Mouse (Mus musculus) bone marrow, adult 2 months (tissue): ENCODE results near the gene Olfr1509. TPM values are rescaled to one million over a fixed set of nuclear protein-coding genes. Genes with fewer than 3 reads are reported as not detected.
"Not testable (repeated sequence)": the region's sequence is repeated elsewhere in the genome, so short reads cannot be mapped to it uniquely, and the experiment has no call there.

Source experiments
- H3K27ac ChIP-seq: fragments of 200-500 bp; 2 replicates; pipeline ENCODE4 v1.5.1; 2012; ENCODE audit warnings: low read depth, mild to moderate bottlenecking, control low read depth, inconsistent platforms, low read length; ENCODE audit not compliant: control insufficient read depth, poor library complexity, insufficient read depth
- H3K4me1 ChIP-seq: fragments of 200-500 bp; 2 replicates; pipeline ENCODE4 v1.6.1; 2011; ENCODE audit warnings: low read length; ENCODE audit not compliant: control insufficient read depth, insufficient read depth
- H3K4me3 ChIP-seq: fragments of 200-500 bp; replicated peaks from 2 replicates; pipeline ENCODE3; 2011; ENCODE audit warnings: mild to moderate bottlenecking, low read depth, low read length, control low read depth; ENCODE audit not compliant: control insufficient read depth
- CTCF ChIP-seq: fragments of 200-500 bp; IDR thresholded peaks from 2 replicates; pipeline ENCODE4 v1.5.1; 2011; ENCODE audit warnings: low read length, control low read depth; ENCODE audit not compliant: control insufficient read depth, insufficient read depth
- POLR2A ChIP-seq: fragments of 200-500 bp; IDR thresholded peaks from 2 replicates; pipeline ENCODE4 v1.6.1; 2011; ENCODE audit warnings: low read depth, mild to moderate bottlenecking, control low read depth, low read length, borderline replicate concordance; ENCODE audit not compliant: control insufficient read depth
- whole genome bisulfite sequencing: fragments of 180-500 bp; shearing (Covaris S2); methylation state at CpG from one replicate; pipeline ENCODE4 v1.1.7; 2018; 5-methylcytosine and 5-hydroxymethylcytosine counted together
- polyA plus RNA-seq: library from polyadenylated mRNA; stranded (reverse); fragments of >200 nt; gene quantifications from 2 replicates; pipeline ENCODE4 v1.2.4, GENCODE M21; 2011; ENCODE audit warnings: low replicate concordance; ENCODE audit not compliant: missing spikeins, insufficient read depth, insufficient read length

Olfr1509 gene
- polyA plus RNA-seq: not detected in 2 replicates

DNA sequence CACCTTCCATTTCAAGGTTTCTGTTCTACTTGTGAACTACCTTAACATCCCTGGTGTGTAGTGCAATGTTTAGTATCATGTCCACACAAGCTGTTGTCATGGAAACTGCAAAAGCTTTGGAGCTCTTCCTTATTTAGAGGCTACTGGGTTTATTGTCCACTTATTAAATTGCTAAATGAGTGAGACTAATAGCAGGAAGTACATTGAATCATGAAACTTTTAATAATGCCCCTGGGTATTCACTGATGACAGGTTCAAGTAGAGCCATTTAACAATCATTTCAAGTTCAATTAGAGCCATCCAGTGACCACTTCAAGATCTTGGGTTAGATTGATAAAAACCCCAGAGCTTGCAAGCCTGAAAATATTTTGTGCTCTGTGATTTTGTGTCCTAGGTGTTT lies at the start of gene Olfr1509:
TSS of gene Olfr1509 (plus strand) at position 301 of the 400 bp plus-strand sequence.
- no peak for TF ChIP-seq CTCF
- H3K27ac ChIP-seq: no peak within 1 kb of the TSS
- H3K4me3 ChIP-seq: no peak within 1 kb of the TSS
- no peaks in the 10 kb centered on the region for H3K4me1 ChIP-seq

DNA sequence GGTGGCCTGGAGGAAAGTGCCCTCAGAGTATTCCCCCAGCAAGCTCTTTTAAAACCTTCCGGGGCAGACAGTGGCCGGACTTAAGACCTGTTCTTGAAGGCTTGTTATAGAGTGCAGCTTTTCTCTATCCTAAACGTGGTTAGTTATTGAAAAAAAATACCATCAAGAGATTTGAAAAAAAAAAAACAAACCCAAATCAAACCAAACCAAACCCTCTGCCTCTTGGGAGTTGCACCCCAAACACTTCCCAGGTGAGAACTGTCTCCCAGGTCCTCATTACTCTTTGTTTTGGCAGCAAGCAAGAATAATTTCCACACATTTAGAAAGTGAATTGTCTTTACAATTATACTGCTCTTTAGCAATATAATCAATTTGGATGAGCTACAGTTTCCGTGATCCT lies 45.5 kb upstream of the Olfr1509 start, which contains the start of gene Olfr1511:
TSS of gene Olfr1511 (minus strand) at position 101 of the 400 bp plus-strand sequence.
- 67% methylated on average over 4 of the region's 4 CpGs for WGBS
- no peaks in the 10 kb centered on the region for H3K4me1 ChIP-seq
- H3K27ac ChIP-seq: no peak within 1 kb of the TSS
- no peak within 1 kb of the TSS for H3K4me3 ChIP-seq
- TF ChIP-seq POLR2A: no peak
- no peak for TF ChIP-seq CTCF

- H3K27ac ChIP-seq, H3K4me1 ChIP-seq, H3K4me3 ChIP-seq: not testable (repeated sequence)
- WGBS: 46% methylated on average over 8 of the region's 10 CpGs
Observed at GRCm38 (mm10) chr14:52410142-52410919, 32.5 kb upstream of the Olfr1509 start.

GRCm38 (mm10) chr14:52414273-52414672 lies 28.5 kb upstream of the Olfr1509 start, which contains the start of gene Olfr1510:
Olfr1510 (minus strand) TSS chr14:52414373.
- Histone ChIP-seq H3K4me1 (no peaks in the 10 kb centered on the region), H3K27ac (no peak within 1 kb of the TSS), H3K4me3 (no peak within 1 kb of the TSS)
- TF ChIP-seq POLR2A (no peak), CTCF (no peak)
- 95% methylated on average over 3 of the region's 3 CpGs for WGBS

- TF ChIP-seq CTCF (no peak), POLR2A (no peak)
- H3K4me1 ChIP-seq: no peaks in the 10 kb centered on the region
- 71% methylated on average over 1 of the region's 1 CpGs for WGBS
- H3K27ac ChIP-seq: no peak overlapping the region
- no peak overlapping the region for H3K4me3 ChIP-seq
Observed at GRCm38 (mm10) chr14:52427686-52428085, 15.1 kb upstream of the Olfr1509 start.

- TF ChIP-seq CTCF (no peak), POLR2A (no peak)
- Histone ChIP-seq H3K4me3 (no peak overlapping the region), H3K4me1 (peaks cover 2% of the 10 kb centered on the region), H3K27ac (peak overlapping the region; percentile 56)
- WGBS: 2% methylated on average over 8 of the region's 8 CpGs
Observed at GRCm38 (mm10) chr14:52451138-52451537, 8.3 kb downstream of the Olfr1509 start.

DNA sequence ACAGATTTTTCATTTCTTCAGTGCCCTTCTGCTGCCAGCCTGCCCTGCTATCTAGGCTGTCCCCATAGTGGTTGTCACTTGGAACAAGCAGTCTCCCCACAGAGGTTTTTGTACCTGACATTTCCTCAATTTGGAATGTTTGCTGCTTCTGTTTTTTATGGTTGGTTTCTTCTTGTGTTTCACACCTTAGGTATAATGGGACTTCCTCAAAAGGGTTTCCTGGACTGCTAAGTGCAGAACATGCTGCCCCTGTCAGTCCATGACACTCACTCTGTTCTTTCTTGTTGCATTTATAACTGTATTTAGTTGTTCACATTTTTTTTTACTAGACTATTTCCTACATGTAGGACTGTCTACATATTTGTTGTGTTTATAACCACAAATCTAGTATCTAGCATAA lies 19.1 kb downstream of the Olfr1509 start:
- no peak overlapping the region for H3K27ac ChIP-seq
- no peak for TF ChIP-seq CTCF
- H3K4me1 ChIP-seq: no peaks in the 10 kb centered on the region; the same call in 1 of the 2 replicates
- H3K4me3 ChIP-seq: no peak overlapping the region

GRCm38 (mm10) chr14:52465738-52466137 lies 22.9 kb downstream of the Olfr1509 start:
- 83% methylated on average over 1 of the region's 1 CpGs for WGBS
- TF ChIP-seq CTCF: no peak
- TF ChIP-seq POLR2A: no peak
- no peak overlapping the region for H3K4me3 ChIP-seq
- no peak overlapping the region for H3K27ac ChIP-seq
- no peaks in the 10 kb centered on the region; the same call in 1 of the 2 replicates for H3K4me1 ChIP-seq

DNA sequence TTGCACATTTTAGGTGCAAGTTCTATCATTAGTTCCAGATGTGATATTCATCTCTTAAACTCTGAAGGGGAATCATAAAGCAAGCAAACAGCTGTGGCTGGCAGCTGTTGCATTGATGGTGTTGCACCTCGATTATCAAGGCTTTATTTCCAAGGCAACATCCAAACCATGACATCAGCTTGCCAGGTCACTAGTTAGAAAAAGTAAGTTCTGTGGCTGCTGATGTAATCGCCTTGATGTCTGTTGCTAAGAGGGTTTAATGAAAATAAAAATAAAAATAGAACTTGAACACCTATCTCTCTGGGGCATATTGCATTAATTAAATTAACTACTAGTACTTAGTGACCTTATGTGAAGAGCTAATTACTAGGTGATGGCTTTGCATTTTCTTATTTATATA lies 24.6 kb downstream of the Olfr1509 start, which contains the start of gene Olfr1508:
TSS of gene Olfr1508 (minus strand) at position 101 of the 400 bp plus-strand sequence.
- 71% methylated on average over 2 of the region's 2 CpGs for WGBS
- TF ChIP-seq POLR2A (no peak), CTCF (no peak)
- no peaks in the 10 kb centered on the region; the same call in 1 of the 2 replicates for H3K4me1 ChIP-seq

More for the DNA sequence above, 24.6 kb downstream of the Olfr1509 start, which contains the start of gene Olfr1508:
- Histone ChIP-seq H3K4me3 (no peak within 1 kb of the TSS), H3K27ac (no peak within 1 kb of the TSS)
